Mouse (Mus musculus) erythroblast, embryonic 14.5 days (primary cell): ENCODE data around the gene Gm49366.

Experiments
- GATA1 ChIP-seq: IDR thresholded peaks from 2 replicates; pipeline ENCODE4 v1.6.1; 2012; ENCODE audit warnings: low read length, inconsistent platforms, mixed read lengths
- TAL1 ChIP-seq: IDR thresholded peaks from 3 replicates; pipeline ENCODE4 v1.6.1; 2012; ENCODE audit warnings: low read length, inconsistent platforms, mixed read lengths

DNA sequence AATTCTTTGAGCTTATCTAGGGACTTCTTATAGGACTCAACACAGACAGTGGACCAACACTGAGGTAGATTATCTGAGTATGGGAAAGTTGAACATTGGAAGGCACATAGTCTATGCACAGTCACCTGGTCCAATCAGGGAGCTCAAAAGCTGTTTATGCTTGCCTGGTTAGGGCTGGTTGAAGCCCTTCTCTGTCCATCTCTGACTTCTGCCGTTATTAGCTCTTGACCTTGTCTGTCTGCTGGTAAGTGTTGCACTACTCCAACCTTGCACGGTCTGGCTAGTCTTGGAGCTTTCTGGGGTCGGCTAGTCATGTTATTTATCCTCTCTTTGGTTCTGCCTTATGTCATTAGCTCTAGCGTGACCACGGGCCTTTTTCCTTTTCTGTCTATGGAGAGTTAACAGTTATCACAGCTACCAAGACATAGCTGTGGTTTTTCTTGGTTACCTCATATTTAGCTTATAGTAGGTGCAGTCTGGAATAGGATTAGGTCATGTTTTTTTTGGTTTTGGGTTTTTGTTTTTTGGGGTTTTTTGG, 13.3 kb downstream of the Gm49366 start, which contains the start of gene Acot3:
- TF ChIP-seq GATA1, result no peak
- TF ChIP-seq TAL1, result no peak
